Mouse (Mus musculus): ENCODE results near the gene Rassf10. TPM values are rescaled to one million over a fixed set of nuclear protein-coding genes. Genes with fewer than 3 reads are reported as not detected.

The Rassf10 gene
- total and polyA plus RNA-seq, 2 experiments from 2014 or later: 4.4 to 6.6 TPM

DNA sequence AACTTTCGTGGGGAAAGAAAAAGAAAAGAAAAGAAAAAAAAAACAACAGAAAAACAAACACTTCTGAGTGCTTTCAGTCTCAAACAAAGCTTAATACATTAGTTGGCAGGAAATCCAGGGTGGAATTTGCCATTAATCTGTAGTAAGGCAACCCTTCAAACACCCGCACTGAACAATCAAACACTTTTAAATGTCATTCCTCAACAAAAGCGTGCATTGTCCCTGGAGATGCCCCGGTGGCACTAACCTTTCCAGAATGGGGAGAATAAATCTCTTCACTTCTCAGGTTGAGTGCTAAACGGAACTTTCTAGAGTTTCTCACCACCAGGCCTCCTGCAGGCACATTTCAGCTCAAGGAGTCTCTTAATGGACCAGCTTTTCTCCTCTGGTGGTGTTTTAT is 29.6 kb downstream of the Rassf10 start:
- Histone ChIP-seq H3K27me3 (ENCODE audit: insufficient read depth, low read length) (no peaks in the 10 kb centered on the region), H3K9ac (replicated peaks; ENCODE audit: low read length, poor library complexity, severe bottlenecking) (no peak overlapping the region), H3K4me2 (ENCODE audit: low read depth, low read length, poor library complexity, severe bottlenecking) (no peak overlapping the region), H3K4me3 (ENCODE audit: low read depth, low read length) (no peak overlapping the region), H3K9me3 (ENCODE audit: low read length) (no peaks in the 10 kb centered on the region), H3K36me3 (ENCODE audit: insufficient read depth, low read length) (no peaks in the 10 kb centered on the region), H3K4me1 (ENCODE audit: insufficient read depth, low read length) (peaks cover 3% of the 10 kb centered on the region; the same call in 1 of the 2 replicates), H3K27ac (ENCODE audit: low read depth, low read length) (no peak overlapping the region)
- WGBS: 35% methylated on average over 5 of the region's 5 CpGs
- ATAC-seq (ENCODE audit: low FRiP score): no peak
- TF ChIP-seq CTCF (IDR thresholded peaks at IDR 0.05): no peak
- no peak for DNase-seq (ENCODE audit: low spot score)

DNA sequence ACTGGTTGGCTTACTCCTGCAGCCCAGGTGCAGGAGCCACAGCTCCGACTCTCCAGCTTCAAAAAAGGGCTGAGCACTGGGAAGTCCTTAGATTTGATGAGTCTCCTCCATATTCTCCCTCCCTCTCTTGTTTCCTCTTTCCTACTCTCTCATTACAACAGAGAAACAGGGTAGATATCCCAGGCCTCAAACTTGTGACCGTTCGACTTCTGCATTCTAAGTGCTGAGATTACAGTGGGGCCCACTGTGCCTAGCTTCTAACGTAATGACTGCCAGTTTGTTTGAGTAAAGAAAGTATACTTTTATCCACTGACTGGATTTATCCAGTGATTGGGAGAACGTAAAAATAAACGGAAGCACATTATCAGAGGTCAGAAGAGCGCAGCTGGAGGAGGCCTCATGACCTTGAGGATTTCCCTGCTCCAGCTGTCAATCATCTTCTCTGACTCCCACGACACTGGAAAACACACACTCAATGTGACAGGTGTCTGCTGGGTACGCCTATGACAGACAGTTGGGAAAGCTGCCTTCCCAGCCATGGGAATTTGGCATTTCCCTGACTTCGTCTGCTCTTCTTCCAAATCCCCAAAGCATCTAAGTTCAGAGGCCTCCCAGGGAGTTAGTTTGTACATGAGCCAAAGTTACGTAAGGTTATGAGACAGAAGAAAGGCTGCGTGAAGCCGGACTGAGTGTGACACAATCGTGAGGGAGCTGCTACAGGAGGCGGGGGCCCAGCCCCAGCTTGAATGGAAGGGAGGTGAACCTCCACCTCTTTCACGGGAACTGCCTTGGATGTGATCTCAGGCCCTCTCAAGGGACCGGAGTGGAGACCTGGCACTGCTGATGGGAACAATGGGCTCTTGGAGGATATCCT is 31.2 kb downstream of the Rassf10 start:
- WGBS: 66% methylated on average over 17 of the region's 17 CpGs
- no peak overlapping the region for H3K27ac ChIP-seq (ENCODE audit: low read depth, low read length)
- H3K4me2 ChIP-seq (ENCODE audit: low read depth, low read length, poor library complexity, severe bottlenecking): no peak overlapping the region
- no peak for TF ChIP-seq CTCF (IDR thresholded peaks at IDR 0.05)
- DNase-seq (ENCODE audit: low spot score) (no peak), ATAC-seq (ENCODE audit: low FRiP score) (no peak)
- peaks cover 3% of the 10 kb centered on the region; the same call in 1 of the 2 replicates for H3K4me1 ChIP-seq (ENCODE audit: insufficient read depth, low read length)
- H3K9me3 ChIP-seq (ENCODE audit: low read length): no peaks in the 10 kb centered on the region
- H3K36me3 ChIP-seq (ENCODE audit: insufficient read depth, low read length): no peaks in the 10 kb centered on the region
- H3K27me3 ChIP-seq (ENCODE audit: insufficient read depth, low read length): no peaks in the 10 kb centered on the region
- no peak overlapping the region for H3K9ac ChIP-seq (replicated peaks; ENCODE audit: low read length, poor library complexity, severe bottlenecking)
- H3K4me3 ChIP-seq (ENCODE audit: low read depth, low read length): no peak overlapping the region

DNA sequence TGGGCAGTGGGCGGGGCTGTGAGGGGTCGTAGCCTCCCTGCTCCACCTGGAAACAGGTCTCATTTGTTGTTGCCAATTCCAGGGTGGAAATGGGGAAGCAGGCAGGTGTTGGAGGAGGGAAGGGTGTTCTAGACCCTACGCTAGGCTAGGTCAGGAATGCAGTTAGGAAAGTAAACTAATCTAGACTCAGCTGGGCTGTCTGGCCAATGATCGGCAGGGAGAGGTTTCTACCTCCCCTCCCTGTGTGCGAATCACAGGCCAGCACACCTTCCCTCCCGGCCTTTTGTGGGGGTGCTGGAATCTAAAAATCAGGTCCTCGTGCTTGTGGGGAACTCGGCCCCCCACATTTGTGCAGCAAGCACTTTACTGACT is 31.8 kb downstream of the Rassf10 start:
- Histone ChIP-seq H3K4me3 (ENCODE audit: low read depth, low read length) (no peak overlapping the region), H3K9me3 (ENCODE audit: low read length) (no peaks in the 10 kb centered on the region), H3K4me1 (ENCODE audit: insufficient read depth, low read length) (peaks cover 3% of the 10 kb centered on the region; the same call in 1 of the 2 replicates), H3K36me3 (ENCODE audit: insufficient read depth, low read length) (no peaks in the 10 kb centered on the region), H3K4me2 (ENCODE audit: low read depth, low read length, poor library complexity, severe bottlenecking) (no peak overlapping the region), H3K9ac (replicated peaks; ENCODE audit: low read length, poor library complexity, severe bottlenecking) (no peak overlapping the region), H3K27ac (ENCODE audit: low read depth, low read length) (no peak overlapping the region), H3K27me3 (ENCODE audit: insufficient read depth, low read length) (no peaks in the 10 kb centered on the region)
- DNase-seq (ENCODE audit: low spot score) (no peak), ATAC-seq (ENCODE audit: low FRiP score) (no peak)
- 73% methylated on average over 8 of the region's 8 CpGs for WGBS
- TF ChIP-seq CTCF (IDR thresholded peaks at IDR 0.05): no peak

DNA sequence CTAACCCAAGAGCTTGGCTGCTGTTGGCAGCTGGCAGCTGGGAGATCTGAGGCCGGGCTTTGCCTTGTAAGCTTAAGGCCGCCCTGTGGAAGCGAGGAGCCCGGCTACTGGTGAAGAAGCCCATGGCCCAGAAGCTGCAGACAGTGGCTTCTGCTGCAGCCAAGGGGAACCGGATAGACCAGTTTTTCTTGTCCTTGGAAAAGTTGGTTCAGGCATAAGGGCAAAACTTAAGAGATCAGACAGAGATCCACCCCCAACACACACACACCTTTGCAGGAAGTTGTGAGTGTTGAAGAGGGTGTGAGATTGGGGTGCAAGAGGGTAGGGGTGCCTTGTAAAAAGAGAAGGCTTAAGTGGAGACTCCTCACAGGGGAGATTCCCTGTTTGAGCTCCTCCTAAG is 39.2 kb downstream of the Rassf10 start:
- no peak for TF ChIP-seq CTCF (IDR thresholded peaks at IDR 0.05)
- Histone ChIP-seq H3K4me3 (ENCODE audit: low read depth, low read length) (no peak overlapping the region), H3K4me1 (ENCODE audit: insufficient read depth, low read length) (no peaks in the 10 kb centered on the region), H3K9ac (replicated peaks; ENCODE audit: low read length, poor library complexity, severe bottlenecking) (no peak overlapping the region), H3K36me3 (ENCODE audit: insufficient read depth, low read length) (no peaks in the 10 kb centered on the region), H3K4me2 (ENCODE audit: low read depth, low read length, poor library complexity, severe bottlenecking) (no peak overlapping the region), H3K27ac (ENCODE audit: low read depth, low read length) (no peak overlapping the region), H3K9me3 (ENCODE audit: low read length) (no peaks in the 10 kb centered on the region), H3K27me3 (ENCODE audit: insufficient read depth, low read length) (no peaks in the 10 kb centered on the region)
- DNase-seq (ENCODE audit: low spot score) (no peak), ATAC-seq (ENCODE audit: low FRiP score) (no peak)
- WGBS: 87% methylated on average over 5 of the region's 5 CpGs

DNA sequence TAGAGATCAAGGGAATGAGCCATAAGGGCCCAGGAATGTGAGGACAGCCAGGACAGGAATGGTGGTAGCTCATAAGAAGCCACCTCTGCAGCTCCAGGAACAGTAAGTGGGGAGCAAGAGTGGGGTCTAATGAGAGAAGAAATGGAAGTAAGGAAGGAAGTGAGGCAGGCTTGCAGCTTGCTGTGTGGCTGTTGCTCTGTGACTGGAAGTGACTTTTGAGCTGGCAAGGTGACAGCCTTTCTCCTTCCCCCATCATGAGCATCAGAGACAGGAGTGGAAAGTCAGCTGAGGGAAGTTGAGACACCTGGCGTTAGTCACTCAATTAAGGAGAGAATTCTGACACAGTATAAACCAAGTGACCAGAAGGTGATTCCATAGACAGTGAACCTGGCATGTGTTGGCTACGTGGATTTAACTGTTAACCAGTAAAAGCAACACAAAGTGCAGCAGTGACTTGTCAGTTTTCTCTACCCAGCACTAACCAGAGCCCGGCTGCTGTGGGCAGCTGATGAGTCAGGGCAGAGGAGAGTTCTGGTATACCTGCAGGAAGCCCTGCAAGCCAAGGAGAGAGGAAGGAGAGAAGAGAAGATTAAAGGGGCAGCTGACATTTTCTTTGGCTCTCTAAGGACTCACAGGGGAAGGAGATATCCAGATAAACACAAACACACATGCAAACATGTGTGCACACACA is 49.9 kb downstream of the Rassf10 start:
- no peak overlapping the region for H3K4me2 ChIP-seq (ENCODE audit: low read depth, low read length, poor library complexity, severe bottlenecking)
- H3K9me3 ChIP-seq (ENCODE audit: low read length): no peaks in the 10 kb centered on the region
- H3K27me3 ChIP-seq (ENCODE audit: insufficient read depth, low read length): no peaks in the 10 kb centered on the region
- H3K27ac ChIP-seq (ENCODE audit: low read depth, low read length): no peak overlapping the region
- no peak overlapping the region for H3K4me3 ChIP-seq (ENCODE audit: low read depth, low read length)
- 90% methylated on average over 3 of the region's 3 CpGs for WGBS
- peaks cover under 1% of the 10 kb centered on the region; the same call in 1 of the 2 replicates for H3K4me1 ChIP-seq (ENCODE audit: insufficient read depth, low read length)
- ATAC-seq (ENCODE audit: low FRiP score) (no peak), DNase-seq (ENCODE audit: low spot score) (no peak)
- H3K9ac ChIP-seq (replicated peaks; ENCODE audit: low read length, poor library complexity, severe bottlenecking): no peak overlapping the region
- H3K36me3 ChIP-seq (ENCODE audit: insufficient read depth, low read length): no peaks in the 10 kb centered on the region
- TF ChIP-seq CTCF (IDR thresholded peaks at IDR 0.05): no peak

DNA sequence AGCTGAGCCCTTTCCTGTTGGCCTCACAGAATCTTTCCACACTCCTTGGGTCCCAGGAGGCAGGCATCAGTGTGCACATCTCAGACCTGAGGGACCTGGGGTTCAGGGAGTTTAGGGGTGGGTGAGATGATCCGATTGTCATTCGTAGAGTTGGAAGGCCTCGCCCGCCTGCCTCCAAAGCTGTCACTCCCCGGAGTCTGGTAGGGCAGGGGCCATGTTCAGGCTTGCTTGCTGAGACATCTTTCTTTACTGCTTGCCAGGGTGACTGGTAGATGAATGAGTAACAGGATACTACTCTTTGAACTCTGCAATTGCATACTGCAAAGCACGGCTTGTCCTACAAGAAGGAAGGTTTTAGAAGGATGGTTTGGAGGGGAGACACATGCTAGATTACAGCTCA is 52.0 kb downstream of the Rassf10 start:
- peaks cover 4% of the 10 kb centered on the region; the same call in 1 of the 2 replicates for H3K4me1 ChIP-seq (ENCODE audit: insufficient read depth, low read length)
- ATAC-seq (ENCODE audit: low FRiP score) (no peak), DNase-seq (ENCODE audit: low spot score) (no peak)
- H3K4me2 ChIP-seq (ENCODE audit: low read depth, low read length, poor library complexity, severe bottlenecking): no peak overlapping the region
- no peak overlapping the region for H3K4me3 ChIP-seq (ENCODE audit: low read depth, low read length)
- TF ChIP-seq CTCF (IDR thresholded peaks at IDR 0.05): no peak
- H3K27ac ChIP-seq (ENCODE audit: low read depth, low read length): no peak overlapping the region
- H3K27me3 ChIP-seq (ENCODE audit: insufficient read depth, low read length): no peaks in the 10 kb centered on the region
- no peak overlapping the region for H3K9ac ChIP-seq (replicated peaks; ENCODE audit: low read length, poor library complexity, severe bottlenecking)
- 97% methylated on average over 6 of the region's 6 CpGs for WGBS
- no peaks in the 10 kb centered on the region for H3K9me3 ChIP-seq (ENCODE audit: low read length)
- H3K36me3 ChIP-seq (ENCODE audit: insufficient read depth, low read length): no peaks in the 10 kb centered on the region
